Mouse (Mus musculus) CH12.LX (cell line): ENCODE measurements around the gene Ppp6r3. TPM values are rescaled to one million over a fixed set of nuclear protein-coding genes. Genes with fewer than 3 reads are reported as not detected.

Experiments used
- DNase-seq: peaks from one replicate; pipeline ENCODE4 v3.0.0-alpha.2; 2013; ENCODE audit errors: extremely low read depth
- H3K27ac ChIP-seq: 2 replicates; pipeline ENCODE4 v1.5.1; 2012; ENCODE audit warnings: low read depth, mild to moderate bottlenecking, control low read depth, moderate library complexity; ENCODE audit not compliant: insufficient read depth
- H3K27me3 ChIP-seq: replicated peaks from 2 replicates; pipeline ENCODE3; 2012; ENCODE audit warnings: inconsistent platforms
- H3K36me3 ChIP-seq, 2 experiments: replicated peaks in 1 of 2; 2 replicates each; pipeline versions ENCODE3 to v1.6.1; 2012; ENCODE audit warnings: inconsistent platforms in 1 of 2, low read length in 1 of 2, mild to moderate bottlenecking in 1 of 2, mixed read lengths in 1 of 2, moderate library complexity in 1 of 2; ENCODE audit not compliant: control insufficient read depth in 1 of 2, insufficient read depth in 1 of 2
- H3K4me1 ChIP-seq, 2 experiments: 2 replicates each; pipeline ENCODE4 v1.6.1; 2012; ENCODE audit warnings: inconsistent platforms in 1 of 2, moderate library complexity in 1 of 2; ENCODE audit not compliant: insufficient read depth in 2 of 2, control insufficient read depth in 1 of 2
- H3K4me2 ChIP-seq: 2 replicates; pipeline ENCODE4 v1.6.1; 2012; ENCODE audit warnings: low read depth, mild to moderate bottlenecking, control low read depth; ENCODE audit not compliant: poor library complexity, insufficient read depth, severe bottlenecking
- H3K4me3 ChIP-seq, 3 experiments: fragments of 150-350 bp in 1 of 3; sonication (generic) in 1 of 3; replicated peaks in 1 of 3; 2 replicates each; pipeline versions ENCODE3 to v1.5.1; 2011 to 2012; ENCODE audit warnings: low read depth in 2 of 3, low read length in 2 of 3, mild to moderate bottlenecking in 2 of 3, moderate library complexity in 2 of 3, control low read depth in 1 of 3, improper control_type of control experiment in 1 of 3, inconsistent platforms in 1 of 3, mixed read lengths in 1 of 3; ENCODE audit not compliant: poor library complexity in 1 of 3
- H3K79me2 ChIP-seq: replicated peaks from 2 replicates; pipeline ENCODE4 v1.6.1; 2012; ENCODE audit warnings: mild to moderate bottlenecking, moderate library complexity; ENCODE audit not compliant: control insufficient read depth, poor library complexity, insufficient read depth, severe bottlenecking; ENCODE audit errors: extremely low read depth
- H3K9ac ChIP-seq: 2 replicates; pipeline ENCODE4 v1.6.1; 2012; ENCODE audit warnings: low read depth, mild to moderate bottlenecking, control low read depth, moderate library complexity; ENCODE audit not compliant: insufficient read depth
- H3K9me3 ChIP-seq: replicated peaks from 2 replicates; pipeline ENCODE3; 2012; ENCODE audit warnings: low read length, inconsistent platforms, mixed read lengths
- BHLHE40 ChIP-seq: IDR thresholded peaks from 2 replicates; pipeline ENCODE4 v1.6.1; 2011; ENCODE audit warnings: mild to moderate bottlenecking, low read depth, low read length, improper control_type of control experiment
- CHD1 ChIP-seq: IDR thresholded peaks from 2 replicates; pipeline ENCODE4 v1.6.1; 2012; ENCODE audit warnings: low read depth, low read length, improper control_type of control experiment, inconsistent platforms
- CTCF ChIP-seq, 2 experiments: IDR thresholded peaks in 1 of 2; conservative IDR thresholded peaks in 1 of 2; 2 replicates each; pipeline ENCODE4 v1.5.1; 2011 to 2012; ENCODE audit warnings: low read depth in 2 of 2, low read length in 2 of 2, improper control_type of control experiment in 1 of 2, inconsistent platforms in 1 of 2, mild to moderate bottlenecking in 1 of 2, moderate library complexity in 1 of 2
- E2F4 ChIP-seq: IDR thresholded peaks from 2 replicates; pipeline ENCODE4 v1.6.1; 2011; ENCODE audit warnings: low read depth, low read length, improper control_type of control experiment; ENCODE audit not compliant: insufficient replicate concordance
- ELF1 ChIP-seq: IDR thresholded peaks from 2 replicates; pipeline ENCODE4 v1.6.1; 2014; ENCODE audit warnings: low read depth, mild to moderate bottlenecking, inconsistent platforms, low read length, improper control_type of control experiment
- EP300 ChIP-seq: IDR thresholded peaks from 2 replicates; pipeline ENCODE4 v1.6.1; 2011; ENCODE audit warnings: low read length, improper control_type of control experiment
- GABPA ChIP-seq: IDR thresholded peaks from 2 replicates; pipeline ENCODE4 v1.6.1; 2012; ENCODE audit warnings: low read depth, low read length, improper control_type of control experiment, inconsistent platforms; ENCODE audit not compliant: insufficient replicate concordance
- HCFC1 ChIP-seq: IDR thresholded peaks from 2 replicates; pipeline ENCODE4 v1.6.1; 2012; ENCODE audit warnings: low read depth, mild to moderate bottlenecking, inconsistent platforms, low read length, improper control_type of control experiment
- IRF4 ChIP-seq: IDR thresholded peaks from 2 replicates; pipeline ENCODE4 v1.6.1; 2014; ENCODE audit warnings: low read depth, mild to moderate bottlenecking, inconsistent platforms, low read length, improper control_type of control experiment
- JUN ChIP-seq: IDR thresholded peaks from 2 replicates; pipeline ENCODE4 v1.6.1; 2011; ENCODE audit warnings: low read depth, mild to moderate bottlenecking, low read length, improper control_type of control experiment, moderate library complexity; ENCODE audit not compliant: insufficient read depth
- JUND ChIP-seq: conservative IDR thresholded peaks from 2 replicates; pipeline ENCODE4 v1.6.1; 2011; ENCODE audit warnings: low read depth, low read length, improper control_type of control experiment
- MAFK ChIP-seq: IDR thresholded peaks from 2 replicates; pipeline ENCODE4 v1.6.1; 2011; ENCODE audit warnings: low read length, improper control_type of control experiment; ENCODE audit not compliant: insufficient replicate concordance
- MAX ChIP-seq: IDR thresholded peaks from 2 replicates; pipeline ENCODE4 v1.6.1; 2011; ENCODE audit warnings: low read length, improper control_type of control experiment
- MAZ ChIP-seq: IDR thresholded peaks from 2 replicates; pipeline ENCODE4 v1.6.1; 2012; ENCODE audit warnings: low read depth, mild to moderate bottlenecking, inconsistent platforms, low read length, improper control_type of control experiment, moderate library complexity
- MEF2A ChIP-seq: IDR thresholded peaks from 2 replicates; pipeline ENCODE4 v1.6.1; 2014; ENCODE audit warnings: low read depth, mild to moderate bottlenecking, inconsistent platforms, low read length, improper control_type of control experiment, borderline replicate concordance
- MXI1 ChIP-seq: IDR thresholded peaks from 2 replicates; pipeline ENCODE4 v1.6.1; 2011; ENCODE audit warnings: mild to moderate bottlenecking, low read depth, low read length, improper control_type of control experiment
- MYC ChIP-seq: IDR thresholded peaks from 2 replicates; pipeline ENCODE4 v1.6.1; 2011; ENCODE audit warnings: low read depth, mild to moderate bottlenecking, improper control_type of control experiment, low read length
- NELFE ChIP-seq: IDR thresholded peaks from 2 replicates; pipeline ENCODE4 v1.6.1; 2011; ENCODE audit warnings: low read depth, low read length, improper control_type of control experiment
- PAX5 ChIP-seq: IDR thresholded peaks from 2 replicates; pipeline ENCODE4 v1.6.1; 2012; ENCODE audit warnings: low read length, inconsistent platforms, mixed read lengths
- POLR2A ChIP-seq: IDR thresholded peaks from 2 replicates; pipeline ENCODE4 v1.6.1; 2011; ENCODE audit warnings: low read depth, mild to moderate bottlenecking, improper control_type of control experiment, low read length
- RCOR1 ChIP-seq: conservative IDR thresholded peaks from 2 replicates; pipeline ENCODE4 v1.6.1; 2012; ENCODE audit warnings: low read depth, mild to moderate bottlenecking, inconsistent platforms, low read length, improper control_type of control experiment
- SIN3A ChIP-seq: IDR thresholded peaks from 2 replicates; pipeline ENCODE4 v1.6.1; 2012; ENCODE audit warnings: low read length, improper control_type of control experiment, inconsistent platforms
- SMC3 ChIP-seq: IDR thresholded peaks from 2 replicates; pipeline ENCODE4 v1.6.1; 2011; ENCODE audit warnings: low read depth, low read length, improper control_type of control experiment
- TBP ChIP-seq: conservative IDR thresholded peaks from 2 replicates; pipeline ENCODE4 v1.6.1; 2011; ENCODE audit warnings: low read depth, low read length, improper control_type of control experiment
- TCF12 ChIP-seq: IDR thresholded peaks from 2 replicates; pipeline ENCODE4 v1.6.1; 2014; ENCODE audit warnings: low read depth, mild to moderate bottlenecking, inconsistent platforms, low read length, improper control_type of control experiment
- UBTF ChIP-seq: IDR thresholded peaks from 2 replicates; pipeline ENCODE4 v1.6.1; 2012; ENCODE audit warnings: low read depth, mild to moderate bottlenecking, inconsistent platforms, low read length, improper control_type of control experiment, moderate library complexity
- USF1 ChIP-seq: IDR thresholded peaks from 2 replicates; pipeline ENCODE4 v1.6.1; 2014; ENCODE audit warnings: low read depth, mild to moderate bottlenecking, inconsistent platforms, low read length, improper control_type of control experiment
- ZC3H11A ChIP-seq: IDR thresholded peaks from 2 replicates; pipeline ENCODE4 v1.6.1; 2012; ENCODE audit warnings: low read depth, mild to moderate bottlenecking, inconsistent platforms, low read length, improper control_type of control experiment
- ZMIZ1 ChIP-seq: IDR thresholded peaks from 2 replicates; pipeline ENCODE4 v1.6.1; 2012; ENCODE audit warnings: low read depth, mild to moderate bottlenecking, inconsistent platforms, low read length, improper control_type of control experiment
- ZNF384 ChIP-seq: IDR thresholded peaks from 2 replicates; pipeline ENCODE4 v1.6.1; 2012; ENCODE audit warnings: low read depth, low read length, improper control_type of control experiment, inconsistent platforms
- dilution Hi-C: fragments of 300-500 bp; cut with MboI; formaldehyde crosslinking; loops from 2 replicates; pipeline ENCODE4 v1.14.3; 2020; ENCODE audit warnings: low sequenced_read_pairs; ENCODE audit not compliant: extremely low pct_unique_long_range_greater_than_20kb, extremely low pct_ligation_motif_present
- in situ Hi-C: fragments of 300-500 bp; cut with MboI; formaldehyde crosslinking; loops from 3 replicates; pipeline ENCODE4 v1.14.3; 2019; ENCODE audit warnings: low sequenced_read_pairs, low pct_ligation_motif_present, low pct_unique_long_range_greater_than_20kb, mixed read lengths
- polyA plus RNA-seq: library from polyadenylated mRNA; unstranded; fragments of >175 nt; gene quantifications from 2 replicates; pipeline ENCODE4 v1.2.1, GENCODE M21; 2012; ENCODE audit warnings: low read depth; ENCODE audit not compliant: insufficient read length
- total RNA-seq, 2 experiments: library from RNA; depleted of rRNA; stranded (reverse); fragments of 300-350 nt in 1 of 2; fragments of >200 nt in 1 of 2; gene quantifications; 2 replicates each; pipeline ENCODE4 v1.2.3; 2012 to 2014

Gene Ppp6r3
- total and polyA plus RNA-seq, 3 experiments, result 68.5 to 94.6 (median 72.3) TPM

GRCm38 (mm10) chr19:3537658-3538057, 37.9 kb downstream of the Ppp6r3 start:
- Histone ChIP-seq H3K9ac (peak overlapping the region; percentile 50; the same call in 1 of the 2 replicates), H3K4me2 (peak overlapping the region; percentile 55), H3K4me3 (no peak overlapping the region), H3K36me3 (peaks cover 7 to 39% of the 10 kb centered on the region in 2 experiments), H3K27me3 (no peaks in the 10 kb centered on the region), H3K27ac (peak overlapping the region; percentile 100), H3K9me3 (no peaks in the 10 kb centered on the region), H3K79me2 (peaks cover 70% of the 10 kb centered on the region), H3K4me1 (peaks cover 27 to 66% of the 10 kb centered on the region in 2 experiments)
- TF ChIP-seq ZNF384 (no peak), MYC (peak; percentile 83), USF1 (no peak), PAX5 (no peak), HCFC1 (no peak; the same call in 1 of the 2 replicates), TCF12 (no peak), MXI1 (peak; percentile 50; the same call in 1 of the 2 replicates), TBP (peak; percentile 66; the same call in 1 of the 2 replicates), POLR2A (no peak), JUN (peak; percentile 23; the same call in 1 of the 2 replicates), CTCF (conservative IDR thresholded peaks at IDR 0.05 in 1 of 2, IDR thresholded peaks at IDR 0.05 in 1 of 2; ENCODE audit: low read depth in 2 of 2, low read length in 2 of 2) (no peak), EP300 (peak; percentile 75), MAZ (no peak), MEF2A (peak; percentile 63), ZC3H11A (no peak), ELF1 (no peak), SIN3A (no peak), JUND (peak; percentile 66), BHLHE40 (0 out of 2 replicates have a peak, but pooled peaks have one; percentile 7), MAX (peak; percentile 28; the same call in 1 of the 2 replicates), NELFE (no peak), MAFK (peak; percentile 41; the same call in 1 of the 2 replicates), ZMIZ1 (no peak), SMC3 (no peak), GABPA (no peak), IRF4 (peak; percentile 74; the same call in 1 of the 2 replicates), CHD1 (no peak), E2F4 (no peak), UBTF (no peak), RCOR1 (no peak)
- in situ Hi-C loops (no loop called here), dilution Hi-C loops (no loop called here)
- DNase-seq, result peak; percentile 89
